Mouse (Mus musculus) limb, embryonic 12.5 days (tissue): ENCODE measurements at regions not wholly inside any gene's neighbourhood (a gene's known extent, or its start where the extent isn't known, plus 50 kb on each side); places are given as distances from the start of the nearest gene placed in this dataset.

ENCODE experiments used
- ATAC-seq: fragments of 200-750 bp; cut with Nextera tagmentation; 2 replicates; pipeline ENCODE4 v1.8.0; 2017; ENCODE audit warnings: low read depth, moderate TSS enrichment; ENCODE audit not compliant: insufficient number of reproducible peaks, insufficient read depth, low FRiP score, low TSS enrichment
- H3K27ac ChIP-seq: fragments of 300-500 bp; sonication (generic); 2 replicates; pipeline ENCODE4 v1.5.1; 2016; ENCODE audit warnings: mild to moderate bottlenecking, moderate library complexity
- H3K27me3 ChIP-seq: fragments of 300-500 bp; sonication (generic); 2 replicates; pipeline ENCODE4 v1.6.1; 2016; ENCODE audit warnings: mild to moderate bottlenecking, moderate library complexity
- H3K36me3 ChIP-seq: fragments of 300-500 bp; sonication (generic); 2 replicates; pipeline ENCODE4 v1.6.1; 2016; ENCODE audit warnings: mild to moderate bottlenecking, moderate library complexity
- H3K4me1 ChIP-seq: fragments of 300-500 bp; sonication (generic); replicated peaks from 2 replicates; pipeline ENCODE4 v1.6.1; 2016
- H3K4me2 ChIP-seq: fragments of 300-500 bp; sonication (generic); 2 replicates; pipeline ENCODE4 v1.6.1; 2016; ENCODE audit warnings: mild to moderate bottlenecking, moderate library complexity
- H3K4me3 ChIP-seq: fragments of 300-500 bp; sonication (generic); replicated peaks from 2 replicates; pipeline ENCODE4 v1.5.1; 2016; ENCODE audit warnings: mild to moderate bottlenecking
- H3K9ac ChIP-seq: fragments of 300-500 bp; sonication (generic); replicated peaks from 2 replicates; pipeline ENCODE4 v1.6.1; 2016; ENCODE audit warnings: mild to moderate bottlenecking, moderate library complexity
- H3K9me3 ChIP-seq: fragments of 300-500 bp; sonication (generic); 2 replicates; pipeline ENCODE4 v1.6.1; 2016; ENCODE audit warnings: mild to moderate bottlenecking, moderate library complexity
- WGBS: fragments of 180-500 bp; shearing (Covaris S2); methylation state at CpG from one replicate; pipeline ENCODE4 v1.1.7; 2016; 5-methylcytosine and 5-hydroxymethylcytosine counted together

- Histone ChIP-seq H3K27ac (no peak overlapping the region), H3K27me3 (peaks cover 8% of the 10 kb centered on the region; the same call in 1 of the 2 replicates), H3K36me3 (no peaks in the 10 kb centered on the region), H3K4me3 (no peak overlapping the region), H3K4me1 (0 out of 2 replicates have a peak, but pooled peaks cover under 1% of the 10 kb centered on the region), H3K9ac (no peak overlapping the region), H3K9me3 (no peaks in the 10 kb centered on the region), H3K4me2 (no peak overlapping the region)
- WGBS, result 21% methylated on average over 7 of the region's 7 CpGs
- ATAC-seq, result no peak
Measured at GRCm38 (mm10) chr6:88981544-88981943, 79.5 kb downstream of the Tpra1 start.

DNA sequence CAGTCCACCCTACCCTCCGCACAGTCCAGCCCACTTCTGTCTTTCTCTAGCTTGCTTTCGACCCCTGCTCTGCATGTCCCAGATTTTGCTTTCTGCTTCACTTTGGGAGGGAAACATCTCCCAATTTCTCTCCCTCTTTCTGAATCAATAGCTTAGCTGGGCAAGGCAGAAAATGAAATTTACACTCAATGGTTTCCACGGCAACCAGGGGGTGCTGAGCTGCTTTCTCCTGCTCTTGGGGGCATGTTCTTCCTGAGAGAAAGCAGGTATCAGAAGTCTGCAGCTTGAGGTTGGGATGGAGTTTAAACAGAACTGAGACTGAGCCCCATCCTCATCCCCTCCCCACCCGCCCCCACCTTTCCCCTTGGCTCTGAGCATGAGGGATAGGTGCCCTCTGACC is 82.1 kb downstream of the Tpra1 start:
- Histone ChIP-seq H3K4me1 (no peaks in the 10 kb centered on the region), H3K4me2 (no peak overlapping the region), H3K36me3 (no peaks in the 10 kb centered on the region), H3K9me3 (no peaks in the 10 kb centered on the region), H3K27ac (no peak overlapping the region), H3K27me3 (no peaks in the 10 kb centered on the region), H3K9ac (no peak overlapping the region), H3K4me3 (no peak overlapping the region)
- ATAC-seq, result no peak
- 75% methylated on average over 4 of the region's 4 CpGs for WGBS

GRCm38 (mm10) chr6:88984863-88985262 is 82.8 kb downstream of the Tpra1 start:
- Histone ChIP-seq H3K36me3 (no peaks in the 10 kb centered on the region), H3K27ac (no peak overlapping the region), H3K4me3 (no peak overlapping the region), H3K4me1 (no peaks in the 10 kb centered on the region), H3K4me2 (no peak overlapping the region), H3K9ac (no peak overlapping the region), H3K27me3 (no peaks in the 10 kb centered on the region), H3K9me3 (no peaks in the 10 kb centered on the region)
- ATAC-seq, result no peak
- 49% methylated on average over 4 of the region's 4 CpGs for WGBS

DNA sequence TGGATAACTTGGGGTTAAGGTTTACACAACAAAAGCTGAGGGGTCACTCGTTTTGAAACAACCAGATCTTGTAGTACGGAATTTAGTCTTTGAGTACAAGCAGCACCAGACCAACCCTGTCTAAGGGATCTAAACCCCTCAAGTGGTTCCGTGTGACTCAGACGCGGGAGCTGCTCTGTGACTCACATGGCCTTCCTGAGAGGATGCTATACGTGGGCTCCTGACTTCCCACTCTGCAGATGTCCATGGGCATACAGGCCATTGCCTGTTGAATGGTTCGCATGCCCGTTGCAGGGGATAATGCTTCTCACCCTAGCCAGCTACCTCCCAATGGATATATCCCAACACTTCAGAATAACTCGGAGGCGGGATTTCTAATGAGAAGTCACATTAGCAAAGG is 86.5 kb downstream of the Tpra1 start:
- Histone ChIP-seq H3K27ac (no peak overlapping the region), H3K36me3 (no peaks in the 10 kb centered on the region), H3K9me3 (no peaks in the 10 kb centered on the region), H3K9ac (no peak overlapping the region), H3K27me3 (no peaks in the 10 kb centered on the region), H3K4me3 (no peak overlapping the region), H3K4me1 (no peaks in the 10 kb centered on the region), H3K4me2 (no peak overlapping the region)
- no peak for ATAC-seq
- 94% methylated on average over 10 of the region's 10 CpGs for WGBS

- H3K4me2 ChIP-seq, result no peak overlapping the region
- H3K9me3 ChIP-seq, result no peaks in the 10 kb centered on the region
- no peaks in the 10 kb centered on the region for H3K36me3 ChIP-seq
- no peak for ATAC-seq
- 59% methylated on average over 6 of the region's 6 CpGs for WGBS
- peaks cover 5% of the 10 kb centered on the region; the same call in 1 of the 2 replicates for H3K27me3 ChIP-seq
- H3K27ac ChIP-seq, result no peak overlapping the region
- no peaks in the 10 kb centered on the region for H3K4me1 ChIP-seq
- H3K4me3 ChIP-seq, result no peak overlapping the region
- H3K9ac ChIP-seq, result no peak overlapping the region
Measured at GRCm38 (mm10) chr6:88989617-88990299, 87.7 kb downstream of the Tpra1 start.

DNA sequence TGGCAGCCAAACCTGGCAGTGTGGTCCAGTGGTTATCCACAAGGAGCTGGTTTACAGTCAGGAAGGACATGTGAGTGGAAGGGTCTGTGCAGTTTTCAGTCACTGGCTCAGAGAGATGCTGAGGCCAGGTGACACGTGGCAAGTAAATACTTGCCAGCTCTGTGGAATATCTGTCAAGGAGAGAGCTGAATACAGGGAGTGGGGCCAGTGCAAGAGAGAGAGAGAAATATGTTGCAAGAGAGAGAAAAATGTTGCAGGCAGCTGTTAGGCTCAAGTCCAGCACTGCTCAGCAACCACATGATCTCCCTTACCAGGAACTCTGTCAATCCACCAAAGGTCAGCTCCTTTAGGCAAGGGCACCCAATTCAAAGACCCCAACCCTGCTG is 88.2 kb downstream of the Tpra1 start:
- Histone ChIP-seq H3K27ac (no peak overlapping the region), H3K4me1 (no peaks in the 10 kb centered on the region), H3K4me3 (no peak overlapping the region), H3K9me3 (no peaks in the 10 kb centered on the region), H3K4me2 (no peak overlapping the region), H3K36me3 (no peaks in the 10 kb centered on the region), H3K9ac (no peak overlapping the region), H3K27me3 (peaks cover 5% of the 10 kb centered on the region; the same call in 1 of the 2 replicates)
- ATAC-seq, result no peak
- 33% methylated on average over 1 of the region's 1 CpGs for WGBS

DNA sequence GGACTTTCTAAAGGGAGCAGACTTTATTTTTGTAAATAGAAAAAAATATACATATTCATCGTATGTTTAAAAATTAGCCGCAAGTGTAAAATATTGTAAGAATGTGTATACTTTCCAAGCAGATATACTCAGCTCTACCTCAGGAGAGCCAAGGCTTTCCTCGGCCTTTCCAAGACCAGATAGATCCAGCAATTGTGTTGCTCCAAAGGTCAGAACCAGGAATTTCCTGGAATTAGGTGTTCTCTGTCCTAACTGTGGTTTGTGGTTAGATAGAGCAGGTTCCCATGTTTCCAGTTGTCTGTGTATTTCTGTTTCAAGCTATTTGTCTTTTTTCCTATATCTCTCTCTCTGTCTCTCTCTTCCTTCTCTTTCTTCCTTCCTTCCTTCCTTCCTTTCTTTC is 93.0 kb downstream of the Tpra1 start:
- Histone ChIP-seq H3K27ac (no peak overlapping the region), H3K9me3 (no peaks in the 10 kb centered on the region), H3K9ac (no peak overlapping the region), H3K4me1 (no peaks in the 10 kb centered on the region), H3K4me2 (no peak overlapping the region), H3K36me3 (no peaks in the 10 kb centered on the region), H3K27me3 (peaks cover 15% of the 10 kb centered on the region; the same call in 1 of the 2 replicates), H3K4me3 (no peak overlapping the region)
- WGBS, result 88% methylated on average over 3 of the region's 3 CpGs
- no peak for ATAC-seq

GRCm38 (mm10) chr6:88998927-88999722 is 97.1 kb downstream of the Tpra1 start:
- Histone ChIP-seq H3K4me2 (no peak overlapping the region), H3K4me1 (peaks cover 8% of the 10 kb centered on the region; the same call in 1 of the 2 replicates), H3K27ac (no peak overlapping the region), H3K9ac (no peak overlapping the region), H3K27me3 (peaks cover 15% of the 10 kb centered on the region), H3K36me3 (no peaks in the 10 kb centered on the region), H3K4me3 (no peak overlapping the region), H3K9me3 (no peaks in the 10 kb centered on the region)
- no peak for ATAC-seq
- WGBS, result 81% methylated on average over 3 of the region's 3 CpGs

DNA sequence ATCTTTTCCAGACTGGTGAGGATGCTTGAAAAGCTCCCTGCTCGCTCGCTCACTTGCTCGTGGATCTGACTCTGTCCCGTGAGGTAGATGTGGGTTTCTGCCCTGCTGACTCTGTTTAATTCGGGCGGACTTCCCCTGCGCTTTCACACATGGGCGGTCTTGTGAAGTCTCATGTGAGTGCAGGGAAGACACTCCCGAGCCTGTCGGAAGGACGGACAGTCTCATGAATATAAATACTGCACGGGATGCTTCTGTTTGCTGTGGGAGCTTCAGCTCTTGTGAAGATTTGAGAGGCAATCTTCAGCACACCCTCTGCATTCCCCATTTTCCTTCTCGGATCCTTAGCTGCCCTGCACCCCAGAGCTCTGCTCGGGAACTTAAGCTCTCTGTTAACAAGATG is 98.3 kb downstream of the Tpra1 start:
- Histone ChIP-seq H3K9ac (no peak overlapping the region), H3K27me3 (peaks cover 10% of the 10 kb centered on the region; the same call in 1 of the 2 replicates), H3K36me3 (no peaks in the 10 kb centered on the region), H3K4me1 (peaks cover 8% of the 10 kb centered on the region; the same call in 1 of the 2 replicates), H3K4me2 (no peak overlapping the region), H3K4me3 (no peak overlapping the region), H3K27ac (no peak overlapping the region), H3K9me3 (no peaks in the 10 kb centered on the region)
- ATAC-seq, result no peak
- WGBS, result 52% methylated on average over 14 of the region's 14 CpGs

DNA sequence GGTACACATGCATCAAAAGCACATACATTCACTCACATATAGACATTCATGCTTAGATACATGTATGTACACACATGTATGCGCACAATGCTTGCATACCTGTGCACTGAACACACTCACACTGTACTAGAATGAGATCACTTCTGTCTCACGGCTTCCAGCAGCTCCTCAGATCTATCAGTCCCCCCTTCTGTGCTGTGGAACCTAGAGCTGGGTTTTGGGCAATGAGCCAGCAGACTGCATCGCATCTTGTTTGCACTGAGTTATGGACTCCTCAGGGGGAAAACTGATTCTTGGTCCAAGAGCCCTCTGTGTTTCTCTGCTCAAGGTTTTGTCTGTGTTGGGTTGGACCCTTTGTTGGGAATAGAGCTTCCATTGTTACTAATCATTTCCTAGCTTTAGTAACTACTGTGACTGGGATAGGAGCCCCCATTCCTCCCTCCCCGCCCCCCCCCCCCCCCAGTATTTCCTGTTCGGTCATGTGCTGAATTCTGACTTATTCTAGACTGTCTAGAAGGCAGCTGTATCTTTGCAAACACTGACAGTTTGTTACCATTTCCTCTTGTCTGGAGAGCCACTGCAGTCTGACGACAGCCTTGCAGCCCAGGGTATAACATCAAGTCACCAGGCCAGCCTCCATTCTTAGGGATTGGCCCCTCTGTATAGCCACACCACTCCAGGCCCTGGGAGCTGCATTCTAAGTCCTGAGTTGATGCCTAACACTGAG is 101.3 kb downstream of the Tpra1 start:
- WGBS, result 68% methylated on average over 6 of the region's 6 CpGs
- H3K27me3 ChIP-seq, result peaks cover 10% of the 10 kb centered on the region; the same call in 1 of the 2 replicates
- ATAC-seq, result peak; percentile 20; the same call in 1 of the 2 replicates

GRCm38 (mm10) chr6:89005094-89005493 is 103.0 kb downstream of the Tpra1 start:
- no peaks in the 10 kb centered on the region for H3K9me3 ChIP-seq
- no peaks in the 10 kb centered on the region for H3K36me3 ChIP-seq
- H3K4me3 ChIP-seq, result no peak overlapping the region
- H3K27me3 ChIP-seq, result peaks cover 2% of the 10 kb centered on the region; the same call in 1 of the 2 replicates
- no peak for ATAC-seq
- H3K27ac ChIP-seq, result no peak overlapping the region
- no peak overlapping the region for H3K9ac ChIP-seq
- no peak overlapping the region for H3K4me2 ChIP-seq
- peaks cover 26% of the 10 kb centered on the region for H3K4me1 ChIP-seq
- WGBS, result 49% methylated on average over 4 of the region's 4 CpGs

More for the DNA sequence above, 101.3 kb downstream of the Tpra1 start:
- Histone ChIP-seq H3K4me2 (no peak overlapping the region), H3K9me3 (no peaks in the 10 kb centered on the region), H3K4me3 (no peak overlapping the region), H3K9ac (no peak overlapping the region), H3K36me3 (no peaks in the 10 kb centered on the region), H3K4me1 (peaks cover 14% of the 10 kb centered on the region), H3K27ac (no peak overlapping the region)
